Mouse (Mus musculus) hematopoietic stem cell, adult 5-6 weeks (primary cell): ENCODE measurements at regions not wholly inside any gene's neighbourhood (a gene's known extent, or its start where the extent isn't known, plus 50 kb on each side); places are given as distances from the start of the nearest gene placed in this dataset.

Source experiments
- ATAC-seq, 2 experiments: fragments of 125-278 bp in 1 of 2; replicated peaks in 1 of 2; 2 replicates each; pipeline ENCODE4 v1.8.0; 2016 to 2017; ENCODE audit warnings: inconsistent platforms in 2 of 2, mild to moderate bottlenecking in 2 of 2, moderate number of reproducible peaks in 2 of 2, low read depth in 1 of 2, moderate TSS enrichment in 1 of 2; ENCODE audit not compliant: low FRiP score in 2 of 2, poor library complexity in 2 of 2, severe bottlenecking in 2 of 2, insufficient read depth in 1 of 2, low TSS enrichment in 1 of 2

- ATAC-seq, result no peak
Measured at GRCm38 (mm10) chr3:72825618-72826017, 142.0 kb downstream of the Sis start.

- peak in 1 of 2 experiments; percentile 22; a peak in 1 of 4 replicates for ATAC-seq
Measured at GRCm38 (mm10) chr3:72823148-72823547, 144.5 kb downstream of the Sis start.

- ATAC-seq, result no peak
Measured at GRCm38 (mm10) chr3:72790611-72791010, 177.1 kb downstream of the Sis start.
